Mouse (Mus musculus) cerebellum, adult 2 months (tissue): ENCODE results near the gene Nrg3.

Experiments used
- CTCF ChIP-seq: fragments of 200-500 bp; IDR thresholded peaks from 2 replicates; pipeline ENCODE4 v1.5.1; 2011; ENCODE audit warnings: low read depth, mild to moderate bottlenecking, control low read depth, low read length, moderate library complexity, borderline replicate concordance; ENCODE audit not compliant: insufficient read depth
- POLR2A ChIP-seq: fragments of 200-500 bp; IDR thresholded peaks from 2 replicates; pipeline ENCODE4 v1.6.1; 2011; ENCODE audit warnings: low read length, control low read depth, borderline replicate concordance; ENCODE audit not compliant: insufficient read depth

DNA sequence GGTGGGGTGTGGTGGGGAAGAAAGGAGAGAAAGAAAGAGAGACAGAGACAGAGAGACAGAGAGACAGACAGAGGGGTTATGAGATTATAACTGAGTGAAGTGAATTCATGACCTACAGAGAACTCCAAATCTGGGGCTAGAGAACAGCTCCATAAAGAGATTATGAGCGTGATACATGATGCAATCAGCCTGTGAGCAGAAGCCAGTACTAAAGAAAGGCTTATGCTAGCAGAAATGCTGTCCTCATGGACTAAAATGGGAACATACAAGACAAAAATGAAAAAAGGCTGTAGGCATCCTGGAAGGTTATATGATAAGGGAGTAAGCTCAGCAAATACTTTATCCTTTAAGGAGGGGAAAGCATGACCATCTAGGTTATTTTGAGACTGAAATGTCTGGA lies 99.7 kb downstream of the Nrg3 start:
- TF ChIP-seq CTCF: no peak
- TF ChIP-seq POLR2A: no peak
